Comparison of ENCODE assay signal across 1 mouse cellular context in genomic region chr5:8164773-8165172, GRCm38 (mm10).
TF ChIP-seq lines count a peak whose summit lies in the region.

No protein-coding gene starts in this region.

TF ChIP-seq in CH12.LX, 34 proteins besides CTCF, POLR2A, EP300 and RAD21 (continued from another document):
- TF ChIP-seq TBP (conservative IDR thresholded peaks at IDR 0.05; ENCODE audit: low read depth, low read length) (no peak), MAFK (IDR thresholded peaks at IDR 0.05; ENCODE audit: insufficient replicate concordance, low read length) (peak; percentile 13; the same call in 1 of the 2 replicates)
